Mouse (Mus musculus) neutrophil, adult 5-6 weeks (primary cell): ENCODE measurements around the gene 1810043G02Rik. TPM values are rescaled to one million over a fixed set of nuclear protein-coding genes. Genes with fewer than 3 reads are reported as not detected.
"Not testable (repeated sequence)": the region's sequence is repeated elsewhere in the genome, so short reads cannot be mapped to it uniquely, and the experiment has no call there.

Experiments
- ATAC-seq: fragments of 151-379, 151-347 bp; 2 replicates; pipeline ENCODE4 v1.8.0; 2017; ENCODE audit warnings: mild to moderate bottlenecking, moderate TSS enrichment; ENCODE audit not compliant: insufficient number of reproducible peaks, poor library complexity, low FRiP score, severe bottlenecking; ENCODE audit errors: extremely low read depth
- total RNA-seq: library from RNA; stranded (forward); fragments of 200-1000 nt; gene quantifications from 2 replicates; pipeline ENCODE4 v1.2.3, GENCODE M21; 2017

The 1810043G02Rik gene
- total RNA-seq, 1 experiment from 2014 or later, result 9.8 TPM

DNA sequence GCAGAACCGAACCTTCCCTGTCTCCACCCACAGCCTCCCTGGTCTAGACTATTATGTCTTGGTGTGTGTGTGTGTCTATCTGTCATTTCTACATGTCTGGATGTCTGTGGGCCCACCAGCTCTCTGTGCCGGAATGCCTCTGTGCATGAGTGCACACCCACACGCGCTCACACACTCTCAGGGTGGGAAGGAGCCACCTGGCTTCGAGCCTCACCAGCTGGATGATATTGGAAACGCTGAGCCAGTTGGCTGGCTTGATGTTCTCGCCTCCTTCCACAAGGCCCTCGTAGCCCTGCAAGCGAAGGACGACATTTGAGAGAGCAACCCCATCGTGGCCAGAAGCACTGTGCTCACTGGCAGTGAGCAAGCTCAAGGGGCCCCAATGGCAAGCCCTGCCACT lies 23.5 kb downstream of the 1810043G02Rik start:
- ATAC-seq, result no peak

GRCm38 (mm10) chr10:78002316-78002715 lies 24.0 kb downstream of the 1810043G02Rik start:
- ATAC-seq, result no peak

DNA sequence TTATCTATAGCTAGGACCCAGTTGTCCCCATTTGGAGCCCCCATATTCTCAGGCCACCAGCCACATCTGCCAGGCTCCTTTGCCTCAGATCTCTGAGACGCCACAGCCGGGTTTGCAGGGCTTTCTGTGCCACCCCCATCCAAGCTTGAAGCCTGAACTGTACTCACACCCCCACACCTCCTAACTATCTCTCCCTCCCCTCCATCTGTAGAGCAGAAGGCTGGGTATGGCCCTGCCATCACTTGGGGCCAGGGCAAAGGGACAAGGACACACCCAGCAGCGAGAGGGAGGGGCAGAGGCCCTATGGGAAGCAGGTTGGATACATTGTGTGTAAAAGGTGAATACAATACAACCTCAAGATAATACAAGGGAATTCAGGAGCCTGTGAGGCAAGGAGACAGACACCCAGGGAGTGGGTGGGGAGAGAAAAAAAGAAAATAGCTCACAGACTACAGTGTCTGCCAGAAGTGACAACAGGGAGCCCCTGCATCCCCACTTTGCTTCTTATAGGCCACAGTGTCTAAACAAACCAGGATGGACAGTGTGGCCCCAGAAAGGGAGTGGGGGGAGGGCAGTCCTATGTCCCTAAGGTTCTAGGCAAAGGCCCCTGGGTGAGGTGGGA lies 26.3 kb downstream of the 1810043G02Rik start:
- no peak for ATAC-seq

- ATAC-seq, result no peak
These were observed 27.6 kb downstream of the 1810043G02Rik start for GRCm38 (mm10) chr10:78005791-78006438.

- ATAC-seq, result no peak
These were observed 28.9 kb downstream of the 1810043G02Rik start for GRCm38 (mm10) chr10:78007203-78007602.

GRCm38 (mm10) chr10:78008169-78008568 lies 29.8 kb downstream of the 1810043G02Rik start:
- ATAC-seq, result no peak

DNA sequence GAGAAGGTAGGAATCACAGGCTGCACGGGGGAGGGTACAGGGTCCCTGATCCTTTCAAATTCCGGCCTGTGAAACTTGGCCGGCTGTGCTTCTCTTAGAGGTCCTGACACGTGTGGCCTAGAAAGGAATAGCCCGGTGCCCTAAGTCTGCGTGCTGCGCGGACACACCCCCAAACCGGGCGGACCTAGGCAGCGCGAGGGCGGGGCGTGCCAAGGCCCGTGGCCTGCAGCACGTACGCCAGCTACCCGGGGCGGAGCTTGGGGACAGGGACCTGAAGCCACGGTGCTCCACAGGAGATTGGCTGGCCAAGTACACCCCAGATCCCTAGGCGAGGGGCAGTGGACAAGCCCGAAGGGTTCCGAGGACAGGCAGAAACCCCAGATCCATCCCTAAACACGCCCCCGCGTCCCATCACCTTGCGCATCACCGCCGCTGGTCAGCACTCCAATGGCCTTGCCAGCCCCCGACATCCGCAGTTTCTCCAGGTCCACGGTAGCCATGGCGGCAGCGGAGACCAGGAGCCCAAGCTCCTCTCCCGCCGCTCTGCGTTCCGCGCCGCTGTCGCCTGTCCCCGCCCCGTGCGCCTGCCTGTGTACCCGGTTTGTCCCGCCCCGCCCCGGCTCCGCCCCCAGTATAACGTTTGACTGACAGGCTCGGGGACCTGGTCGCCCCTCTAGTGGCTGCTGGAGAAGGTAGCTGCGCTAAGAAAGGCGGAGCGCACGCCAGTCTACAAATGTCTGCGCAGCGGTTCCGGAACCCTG lies 31.0 kb downstream of the 1810043G02Rik start:
- peak; percentile 89 for ATAC-seq

DNA sequence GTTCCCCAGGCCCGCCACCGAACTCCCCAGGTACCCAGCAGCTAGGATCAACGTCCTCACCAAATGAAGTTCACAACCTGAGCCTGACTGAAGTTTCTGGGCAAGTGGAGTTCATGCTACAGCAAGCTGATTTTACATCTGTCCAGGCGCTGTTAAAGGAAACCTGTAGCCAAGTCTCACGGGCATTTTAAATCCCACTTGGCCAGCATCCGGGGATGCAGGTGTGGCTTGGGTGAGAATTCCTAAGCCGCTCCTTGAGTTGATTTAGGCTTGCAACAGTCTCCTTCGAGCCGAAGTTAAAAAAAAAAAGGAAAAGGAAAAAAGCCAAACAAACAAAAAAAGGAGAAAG lies 31.6 kb downstream of the 1810043G02Rik start, which contains the start of gene Pfkl:
Pfkl (minus strand) TSS at position 139 of the 349 bp plus-strand sequence.
- no peak for ATAC-seq

- no peak for ATAC-seq
These were observed 32.0 kb downstream of the 1810043G02Rik start for GRCm38 (mm10) chr10:78010335-78010734.

DNA sequence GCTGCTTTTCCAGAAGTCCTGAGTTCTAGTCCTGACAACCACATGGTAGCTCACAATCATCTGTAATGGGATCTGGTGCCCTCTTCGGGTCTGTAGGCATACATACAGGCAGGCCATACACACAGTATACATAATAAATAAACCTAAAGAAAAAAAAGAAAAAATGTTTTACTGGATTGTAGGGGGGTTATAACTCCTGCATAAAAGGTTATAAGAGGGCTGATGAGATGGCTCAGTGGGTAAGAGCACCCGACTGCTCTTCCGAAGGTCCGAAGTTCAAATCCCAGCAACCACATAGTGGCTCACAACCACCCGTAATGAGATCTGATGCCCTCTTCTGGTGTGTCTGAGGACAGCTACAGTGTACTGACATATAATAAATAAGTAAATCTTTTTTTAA lies 32.8 kb downstream of the 1810043G02Rik start:
- ATAC-seq, result not testable (repeated sequence)

DNA sequence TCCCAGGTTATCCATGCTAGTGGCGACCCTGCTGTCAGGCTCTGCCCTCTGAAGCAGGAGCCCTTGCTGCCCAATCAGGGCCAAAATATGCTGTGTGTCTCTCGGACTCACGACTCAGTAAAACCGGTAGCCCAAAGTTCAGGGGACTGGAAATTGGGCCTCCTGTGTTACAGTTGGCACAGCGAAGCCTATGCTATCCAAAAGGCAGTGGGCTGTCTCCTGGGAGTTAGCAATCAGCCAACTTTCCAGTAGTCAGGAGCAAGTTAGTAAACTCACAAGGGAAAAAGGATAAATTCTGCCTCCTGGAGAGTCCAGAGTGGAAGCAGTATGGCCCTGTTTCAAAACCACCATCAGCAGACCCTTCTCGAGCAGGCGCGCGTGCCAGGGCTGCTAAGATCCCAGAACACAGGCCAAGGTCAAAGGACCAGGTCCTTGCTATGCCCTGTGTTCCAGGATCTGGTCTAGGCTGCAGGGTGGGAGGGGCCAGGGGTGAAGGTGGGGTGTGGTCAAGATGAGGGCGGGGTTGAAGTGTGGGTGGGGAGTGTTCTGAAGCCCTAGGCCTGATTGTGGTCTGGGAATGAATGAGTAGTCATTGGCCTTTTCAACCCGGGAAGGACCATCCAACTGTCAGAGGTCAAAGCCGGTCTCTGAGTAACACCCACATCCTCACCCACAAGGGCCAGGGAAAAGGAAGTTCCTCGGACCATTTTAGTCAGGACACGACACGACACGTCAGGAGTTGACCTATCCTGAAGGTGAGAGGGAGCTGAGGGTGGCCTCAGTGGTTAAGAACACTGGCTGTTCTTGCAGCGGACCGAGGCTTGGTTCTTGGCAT lies 34.6 kb downstream of the 1810043G02Rik start:
- ATAC-seq, result no peak

GRCm38 (mm10) chr10:78015489-78015888 lies 37.2 kb downstream of the 1810043G02Rik start:
- ATAC-seq, result no peak

DNA sequence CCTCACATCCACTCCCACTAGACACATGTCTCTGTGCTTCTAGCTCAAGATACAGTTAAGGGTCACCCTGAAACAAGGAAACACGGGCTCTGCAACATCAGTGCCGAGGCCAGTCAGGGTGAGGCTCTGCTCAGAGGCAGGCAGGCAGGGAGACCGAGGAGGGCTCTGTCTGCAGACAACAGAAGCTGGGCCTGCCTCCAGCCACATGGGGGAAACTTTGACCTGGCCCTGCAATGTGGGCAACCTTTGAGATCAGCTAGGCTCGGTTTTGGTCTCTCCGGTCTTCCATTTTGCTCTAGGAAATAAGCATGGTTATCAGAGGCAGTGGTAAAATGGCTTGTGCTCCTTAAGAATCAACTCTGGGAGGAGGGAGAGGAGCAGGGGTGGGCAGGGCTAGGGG lies 38.0 kb downstream of the 1810043G02Rik start:
- no peak for ATAC-seq

GRCm38 (mm10) chr10:78018797-78019203 lies 40.5 kb downstream of the 1810043G02Rik start:
- ATAC-seq, result peak; percentile 87

GRCm38 (mm10) chr10:78019291-78019690 lies 41.0 kb downstream of the 1810043G02Rik start:
- ATAC-seq, result no peak

- not testable (repeated sequence) for ATAC-seq
These were observed 41.7 kb downstream of the 1810043G02Rik start for GRCm38 (mm10) chr10:78019984-78020383.

DNA sequence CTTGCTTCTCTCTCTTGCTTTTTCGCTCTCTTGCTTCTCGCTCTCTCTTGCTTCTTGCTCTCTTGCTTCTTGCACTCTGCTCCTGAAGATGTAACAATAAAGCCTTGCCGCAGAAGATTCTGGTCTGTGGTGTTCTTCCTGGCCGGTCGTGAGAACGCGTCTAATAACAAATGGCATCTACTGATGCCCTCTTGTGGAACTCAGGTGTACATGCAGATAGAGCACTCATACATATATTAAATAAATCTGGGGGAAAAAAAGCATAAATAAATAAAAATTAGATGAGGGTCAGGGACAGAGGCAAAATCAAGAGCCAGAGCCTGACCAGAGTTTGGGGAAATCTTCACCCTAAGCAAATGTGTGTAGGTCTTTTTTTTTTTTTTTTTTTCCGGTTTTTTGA lies 47.1 kb downstream of the 1810043G02Rik start:
- ATAC-seq, result not testable (repeated sequence)

DNA sequence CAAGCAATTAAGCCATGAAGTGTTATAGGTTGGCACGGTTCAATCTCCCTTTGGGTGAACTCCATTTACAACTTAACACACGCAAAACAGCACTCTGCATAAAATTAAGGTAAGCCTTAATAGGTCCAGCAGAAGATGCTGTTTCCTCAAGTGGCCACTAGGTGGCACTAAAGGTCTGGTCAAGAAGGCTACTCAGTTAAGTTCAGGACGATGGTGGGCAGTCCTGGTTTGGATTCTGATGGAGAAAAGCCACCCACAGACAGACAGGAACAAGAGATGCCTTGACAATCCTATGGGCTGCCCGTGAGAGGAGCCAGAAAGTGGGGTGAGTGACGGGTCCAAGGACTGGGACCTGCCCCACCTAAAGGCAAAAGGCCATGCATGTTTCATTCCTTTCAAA lies 49.8 kb downstream of the 1810043G02Rik start:
- peak; percentile 91 for ATAC-seq

DNA sequence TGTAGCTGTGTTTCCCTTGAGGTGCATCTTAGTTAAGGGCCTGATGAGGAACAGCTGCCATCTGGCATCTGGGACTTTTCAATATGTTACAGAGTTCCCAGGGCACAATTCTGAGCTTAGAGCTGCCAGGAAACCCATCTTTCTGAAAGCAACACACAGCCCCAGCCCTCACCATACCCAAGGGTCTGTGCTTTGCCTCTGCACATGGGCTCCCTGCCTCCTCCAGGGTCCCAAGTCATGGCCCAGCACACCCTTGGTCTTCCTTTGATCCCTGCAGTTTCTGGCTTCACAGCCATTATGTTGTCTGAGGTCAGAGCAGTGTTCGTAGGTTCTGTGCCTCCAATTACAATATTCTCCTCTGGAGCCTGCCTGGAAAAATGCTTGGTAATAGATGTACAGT lies 50.8 kb downstream of the 1810043G02Rik start:
- ATAC-seq, result no peak
